Mouse (Mus musculus) c-Kit-positive CD71-positive TER-119-positive erythroid progenitor cells, embryonic 14.5 days (primary cell): ENCODE data around the gene Pnmal1.

Experiments
- DNase-seq: peaks from one replicate; pipeline ENCODE4 v3.0.0-alpha.2; 2013; ENCODE audit warnings: low spot score

Gene Pnmal1

DNA sequence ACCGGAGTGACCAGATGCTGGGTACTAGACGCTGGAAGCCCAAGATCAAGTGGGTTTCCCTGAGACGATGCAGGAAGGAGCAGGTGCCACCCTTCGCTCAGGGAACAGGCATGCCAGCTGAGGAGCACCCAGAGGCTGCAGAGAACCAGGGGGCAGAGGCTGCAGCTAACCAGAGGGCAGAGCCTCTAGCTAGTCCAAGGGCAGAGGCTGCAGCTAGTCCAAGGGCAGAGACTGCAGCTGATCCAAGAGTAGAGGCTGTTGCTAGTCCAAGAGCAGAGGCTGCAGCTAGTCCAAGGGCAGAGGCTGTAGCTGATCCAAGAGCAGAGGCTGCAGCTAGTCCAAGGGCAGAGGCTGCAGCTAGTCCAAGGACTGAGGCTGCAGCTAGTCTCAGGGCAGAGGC is 35.9 kb downstream of the Pnmal1 start:
- no peak for DNase-seq

DNA sequence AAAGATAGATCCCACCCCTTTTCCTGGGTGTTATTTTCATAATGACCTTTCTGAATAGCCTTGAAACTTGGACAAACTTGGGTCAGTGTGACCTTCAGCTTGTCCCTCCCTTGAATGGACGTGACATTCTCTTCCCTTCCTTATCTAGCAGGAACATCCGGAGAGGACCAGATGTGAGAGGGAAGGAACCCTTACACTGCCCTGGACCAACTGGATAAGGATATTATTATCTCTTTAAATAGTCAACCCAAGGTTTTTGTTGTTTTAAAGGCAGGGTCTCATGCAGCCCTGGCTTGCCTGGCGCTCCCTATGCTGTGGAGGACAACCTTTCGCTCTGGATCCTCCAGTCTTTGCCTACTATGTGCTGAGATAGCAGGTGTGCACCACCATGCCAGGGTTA is 39.8 kb downstream of the Pnmal1 start:
- peak; percentile 29 for DNase-seq

DNA sequence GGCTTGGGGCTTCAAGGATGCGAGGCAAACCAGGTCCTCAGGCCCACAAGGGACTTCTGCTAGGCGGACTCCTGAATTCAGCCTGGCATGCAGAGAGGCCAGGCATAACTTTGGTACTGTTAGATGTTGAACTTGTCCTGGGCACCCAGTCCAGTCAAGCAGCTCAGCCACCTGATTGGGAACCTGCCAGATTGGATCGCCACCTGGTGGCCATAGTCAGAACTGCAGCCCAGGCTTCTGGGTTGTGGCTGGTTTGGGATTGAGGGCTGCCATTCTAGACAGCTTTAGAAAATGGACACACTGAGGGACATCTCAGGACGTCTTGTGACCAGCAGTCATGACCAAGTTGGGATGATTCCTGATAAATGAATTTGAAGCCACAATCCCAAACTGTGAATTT is 40.2 kb downstream of the Pnmal1 start:
- DNase-seq = peak; percentile 78

DNA sequence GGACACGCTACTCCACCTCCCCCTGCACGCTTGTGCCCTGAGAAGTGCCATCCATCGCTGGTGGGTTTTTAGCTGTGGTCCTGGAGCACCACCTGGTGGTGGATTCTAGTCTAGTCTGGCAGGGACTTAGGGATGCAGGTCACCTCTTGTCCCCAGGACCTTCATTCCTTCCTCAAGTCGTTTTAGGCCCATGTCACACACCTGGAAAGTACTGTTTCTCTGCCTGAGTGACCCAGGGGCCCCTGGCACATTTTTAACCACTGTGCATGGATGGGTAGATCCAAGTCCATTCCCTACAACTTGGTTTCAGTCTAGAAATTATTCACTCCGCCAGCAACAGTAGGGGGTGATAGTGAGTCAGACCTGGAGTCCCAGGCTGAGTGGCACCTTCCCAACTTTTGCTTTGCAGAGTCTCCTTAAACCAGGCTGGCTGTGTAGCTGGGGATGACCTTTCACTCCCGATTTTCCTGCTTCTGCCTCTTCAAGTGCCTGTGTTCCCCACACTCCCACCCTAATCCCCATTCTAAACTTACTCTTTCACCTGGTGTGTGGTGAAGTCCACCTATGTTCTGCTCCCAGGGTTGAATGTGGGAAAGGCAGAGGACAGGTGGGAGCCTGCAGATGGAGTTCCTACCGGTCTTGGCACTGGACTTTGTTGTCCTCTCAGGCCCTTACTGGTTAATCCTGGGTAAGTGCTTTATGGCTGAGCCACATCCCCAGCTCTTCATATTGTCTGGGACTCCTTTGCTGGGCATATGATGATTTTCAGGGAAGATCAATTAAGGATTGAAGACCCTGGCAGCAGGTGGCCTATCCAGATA is 43.1 kb downstream of the Pnmal1 start:
- DNase-seq = peak; percentile 73

DNA sequence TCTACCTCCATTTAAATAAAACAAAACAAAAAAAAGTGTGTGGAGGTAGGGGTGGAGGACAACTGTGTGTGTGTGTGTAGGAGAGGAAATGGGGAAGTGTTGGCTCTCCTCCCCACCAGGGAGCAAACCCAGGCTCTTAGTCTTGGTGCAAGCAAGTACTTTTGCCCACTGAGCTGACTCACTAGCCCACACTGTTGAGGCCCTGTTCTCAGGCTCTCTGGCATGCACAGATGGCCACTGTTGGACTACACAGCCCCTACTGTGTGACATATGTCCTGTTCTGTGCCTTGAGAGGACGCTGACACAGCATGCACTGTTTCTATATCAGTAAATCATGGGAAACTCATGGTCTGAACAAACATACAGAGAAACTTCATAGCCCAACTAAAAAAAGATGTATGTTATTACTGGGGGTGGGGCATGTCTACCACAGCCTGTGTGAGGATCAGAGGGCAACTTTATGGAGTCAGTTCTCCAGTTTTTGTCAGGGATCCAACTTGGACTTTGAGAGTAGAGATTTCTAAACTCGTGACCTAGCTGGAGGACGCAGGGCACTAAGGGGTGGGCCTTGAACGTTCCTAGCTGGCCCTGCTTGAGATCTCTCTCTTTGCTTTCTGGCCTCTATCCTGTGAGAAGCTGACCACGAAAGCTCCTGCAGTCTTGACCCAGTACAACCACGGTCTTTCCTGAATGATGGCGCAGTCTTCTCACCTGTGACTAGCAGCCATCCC is 43.9 kb downstream of the Pnmal1 start:
- no peak for DNase-seq

DNA sequence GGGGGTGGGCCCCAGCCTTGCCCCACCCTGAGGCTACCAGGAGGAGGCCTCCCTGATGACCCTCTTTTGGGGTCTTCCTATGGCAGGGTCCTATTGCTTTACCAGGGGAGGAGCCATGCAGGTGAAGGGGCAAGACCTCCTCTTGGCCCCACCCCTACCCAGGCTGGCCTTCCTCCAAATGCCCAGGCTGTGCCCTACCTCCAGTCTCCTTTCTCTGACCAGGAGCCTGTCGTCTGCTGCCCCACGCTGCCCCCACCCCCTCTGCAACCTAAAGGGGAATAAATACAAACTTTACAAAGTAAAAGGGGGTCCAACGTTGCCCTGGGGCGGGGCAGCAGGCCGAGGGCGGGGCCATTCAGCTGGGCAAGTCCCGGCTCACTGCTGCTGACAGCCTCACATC is 45.2 kb downstream of the Pnmal1 start:
- DNase-seq = no peak

DNA sequence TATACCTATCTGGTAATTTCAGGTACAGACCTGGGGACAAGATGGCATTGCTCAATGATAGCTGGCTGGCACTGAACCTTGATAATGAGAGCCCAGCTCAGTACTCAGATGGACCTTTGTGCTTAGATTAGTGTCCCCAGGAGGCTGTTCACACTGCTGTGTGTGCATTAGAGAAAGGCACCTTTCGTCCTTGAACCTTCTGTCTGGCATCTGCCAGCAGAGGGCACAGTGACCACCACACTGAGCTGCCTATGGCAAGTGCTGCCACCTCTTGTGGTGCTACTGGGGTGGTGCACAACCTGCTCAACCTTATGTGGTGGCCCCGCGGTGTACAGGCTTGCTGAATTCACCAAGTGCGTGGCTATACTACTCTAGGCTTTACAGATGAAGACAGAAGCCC is 47.8 kb downstream of the Pnmal1 start:
- DNase-seq = no peak

DNA sequence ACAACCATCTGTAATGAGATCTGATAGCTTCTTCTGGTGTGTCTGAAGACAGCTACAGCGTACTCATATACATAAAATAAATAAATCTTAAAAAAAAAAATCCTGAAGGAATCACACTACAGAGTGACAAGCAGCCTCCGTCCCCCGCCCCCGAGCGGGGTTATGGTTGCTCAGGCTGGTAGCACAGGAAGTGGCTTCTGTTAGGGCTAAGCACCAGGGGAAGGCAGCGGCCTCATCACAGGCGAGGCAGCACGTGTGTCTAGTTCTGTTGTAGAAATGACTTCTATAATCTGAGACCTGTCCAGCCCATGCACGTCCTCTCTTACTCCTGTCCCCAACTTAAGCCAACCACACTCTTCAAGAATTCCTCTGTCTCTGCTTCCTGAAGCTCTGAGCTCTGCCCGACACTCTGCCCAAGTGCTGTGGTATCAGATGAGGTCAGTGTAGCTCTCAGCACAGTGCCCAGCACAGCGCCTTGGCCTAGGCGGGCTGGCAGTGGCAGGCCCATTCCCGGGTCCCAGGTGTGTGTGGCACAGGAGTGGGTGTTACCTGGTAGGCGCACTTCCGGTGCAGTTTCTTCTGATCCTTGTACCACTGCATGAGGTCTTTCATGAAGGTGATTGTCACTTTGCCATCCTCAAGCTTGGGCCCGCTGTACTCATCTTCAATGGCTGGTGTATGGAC is 50.0 kb downstream of the Pnmal1 start:
- no peak for DNase-seq

DNA sequence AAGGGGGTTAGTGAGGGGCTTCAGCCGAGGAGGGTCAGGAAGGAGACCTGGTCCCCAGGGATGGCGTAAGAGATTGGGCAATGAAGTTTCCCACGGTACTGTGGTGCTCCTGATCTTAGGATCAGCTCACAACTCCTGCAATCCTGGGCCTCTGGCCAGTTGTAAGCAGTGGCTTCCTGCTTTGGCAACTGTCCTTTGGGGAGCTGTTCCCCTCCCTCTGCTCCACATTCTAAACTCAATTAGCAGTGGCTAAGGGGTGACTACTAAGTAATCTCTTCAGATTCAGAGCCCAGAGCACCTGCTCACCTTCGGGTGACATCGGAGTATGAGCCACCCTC is 50.5 kb downstream of the Pnmal1 start:
- DNase-seq = no peak

DNA sequence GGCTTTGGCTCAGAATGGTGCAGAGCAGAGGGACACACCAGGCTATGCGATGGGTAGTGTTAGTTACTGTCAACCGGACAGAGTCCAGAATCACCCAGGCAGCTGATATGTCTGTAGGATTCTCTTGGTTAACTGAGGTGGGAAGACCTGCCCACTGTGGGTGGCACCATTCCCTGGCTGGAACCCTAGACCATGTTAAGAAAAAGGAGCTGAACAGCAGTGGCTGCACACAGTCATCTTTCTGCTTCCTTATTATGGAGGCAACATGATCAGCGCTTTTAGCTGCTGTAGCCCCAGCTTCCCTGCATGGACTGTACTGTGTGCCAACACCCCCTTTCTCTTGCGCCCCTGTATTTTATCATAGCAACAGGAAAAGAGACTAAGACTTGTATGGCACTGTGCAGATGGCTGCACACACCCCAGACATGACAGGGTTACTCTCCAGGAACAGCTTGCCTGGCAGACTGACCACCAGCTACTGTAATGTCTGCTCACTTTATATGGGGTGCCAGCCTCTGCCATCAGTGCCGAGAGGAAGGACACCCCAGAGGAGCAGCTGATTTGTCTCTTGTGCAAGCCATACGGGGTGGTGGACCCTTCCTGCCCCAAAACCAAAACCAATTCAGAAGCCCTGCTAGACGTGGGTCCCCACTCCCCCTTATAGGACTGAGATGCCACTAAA is 52.6 kb downstream of the Pnmal1 start:
- DNase-seq = no peak
